Mouse (Mus musculus) thymus, adult 2 months (tissue): ENCODE data around the gene Nfia.

Experiments used
- CTCF ChIP-seq: fragments of 200-500 bp; IDR thresholded peaks from 2 replicates; pipeline ENCODE4 v1.5.1; 2012; ENCODE audit warnings: mild to moderate bottlenecking, control low read depth, low read length, moderate library complexity, borderline replicate concordance; ENCODE audit not compliant: control insufficient read depth, poor library complexity, insufficient read depth; ENCODE audit errors: extremely low read depth
- POLR2A ChIP-seq: fragments of 200-500 bp; IDR thresholded peaks from 2 replicates; pipeline ENCODE4 v1.6.1; 2012; ENCODE audit warnings: mild to moderate bottlenecking, low read length, control low read depth, moderate library complexity; ENCODE audit not compliant: control insufficient read depth, poor library complexity, insufficient read depth; ENCODE audit errors: extremely low read depth

- TF ChIP-seq POLR2A (no peak), CTCF (no peak)
These were observed 181.4 kb downstream of the Nfia start for GRCm38 (mm10) chr4:97953886-97954285.
